ENCODE assay signal across 19 mouse cellular contexts in genomic region chr17:34838785-34839184, GRCm38 (mm10). TPM values are rescaled to one million over a fixed set of nuclear protein-coding genes. Genes with fewer than 3 reads are reported as not detected.
A peak's percentile ranks its signal among the peaks of the same experiment; 100 is the strongest.
DNase-seq lines count a peak whose midpoint lies in the region; ATAC-seq and TF ChIP-seq lines count a peak whose summit lies in the region.
"Had no signal": no experiment of that assay in that cellular context is flagged by ENCODE, and none has a peak within 500 bp of the region (broad histone marks: within the 10 kb centered on the region; RNA-seq: fewer than 3 reads in every experiment).

No protein-coding gene starts in this region.

- no peak overlapping the region for H3K27ac ChIP-seq in hindbrain, embryonic 10.5 days
- no peak overlapping the region for H3K27ac ChIP-seq in hindbrain, postnatal 0 days
- H3K27ac ChIP-seq in midbrain, embryonic 12.5 days (replicated peaks): no peak overlapping the region
- H3K27ac ChIP-seq in midbrain, postnatal 0 days (ENCODE audit: low read depth, low read length): no peak overlapping the region
- H3K27ac ChIP-seq in neural tube, embryonic 15.5 days (replicated peaks): no peak overlapping the region
- H3K27ac ChIP-seq: macrophage had no signal

- 92% methylated on average over 7 of the region's 7 CpGs for WGBS in hindbrain, embryonic 10.5 days
- WGBS in hindbrain, postnatal 0 days: 85% methylated on average over 7 of the region's 7 CpGs
- 87% methylated on average over 7 of the region's 7 CpGs for WGBS in midbrain, embryonic 12.5 days
- 90% methylated on average over 7 of the region's 7 CpGs for WGBS in midbrain, postnatal 0 days
- 93% methylated on average over 7 of the region's 7 CpGs for WGBS in neural tube, embryonic 15.5 days

- H3K4me2 ChIP-seq in hindbrain, postnatal 0 days (ENCODE audit: low read depth, low read length): no peak overlapping the region
- peak overlapping the region; percentile 98; the same call in 1 of the 2 replicates for H3K4me2 ChIP-seq in midbrain, embryonic 12.5 days (replicated peaks)
- H3K4me2 ChIP-seq in midbrain, postnatal 0 days (ENCODE audit: low read depth, low read length, poor library complexity, severe bottlenecking): no peak overlapping the region
- H3K4me2 ChIP-seq in neural tube, embryonic 15.5 days: peak overlapping the region; percentile 17; the same call in 1 of the 2 replicates

- no peaks in the 10 kb centered on the region for H3K9me3 ChIP-seq in erythroblast, embryonic 14.5 days (ENCODE audit: control insufficient read depth, low read length)
- no peaks in the 10 kb centered on the region for H3K9me3 ChIP-seq in hindbrain, embryonic 10.5 days
- no peaks in the 10 kb centered on the region for H3K9me3 ChIP-seq in hindbrain, postnatal 0 days (ENCODE audit: low read length)
- H3K9me3 ChIP-seq in midbrain, embryonic 12.5 days: no peaks in the 10 kb centered on the region
- no peaks in the 10 kb centered on the region for H3K9me3 ChIP-seq in midbrain, postnatal 0 days (ENCODE audit: low read length)
- no peaks in the 10 kb centered on the region for H3K9me3 ChIP-seq in neural tube, embryonic 15.5 days (replicated peaks)

- TF ChIP-seq CTCF in hindbrain, postnatal 0 days (IDR thresholded peaks at IDR 0.05; ENCODE audit: low read depth): no peak
- TF ChIP-seq CTCF in midbrain, postnatal 0 days (IDR thresholded peaks at IDR 0.05): no peak

- H3K36me3 ChIP-seq in erythroblast, embryonic 14.5 days (ENCODE audit: control insufficient read depth): peaks cover 75% of the 10 kb centered on the region
- H3K36me3 ChIP-seq in hindbrain, embryonic 10.5 days: peaks cover 68% of the 10 kb centered on the region
- peaks cover 44% of the 10 kb centered on the region for H3K36me3 ChIP-seq in hindbrain, postnatal 0 days (ENCODE audit: insufficient read depth, low read length)
- H3K36me3 ChIP-seq in midbrain, embryonic 12.5 days: peaks cover 55% of the 10 kb centered on the region
- peaks cover 37% of the 10 kb centered on the region for H3K36me3 ChIP-seq in midbrain, postnatal 0 days (ENCODE audit: insufficient read depth, low read length)
- peaks cover 56% of the 10 kb centered on the region for H3K36me3 ChIP-seq in neural tube, embryonic 15.5 days

- no peak overlapping the region for H3K9ac ChIP-seq in hindbrain, postnatal 0 days (replicated peaks; ENCODE audit: low read length)
- no peak overlapping the region for H3K9ac ChIP-seq in midbrain, embryonic 12.5 days (replicated peaks)
- no peak overlapping the region for H3K9ac ChIP-seq in midbrain, postnatal 0 days (replicated peaks; ENCODE audit: low read length, poor library complexity, severe bottlenecking)
- no peak overlapping the region for H3K9ac ChIP-seq in neural tube, embryonic 15.5 days (replicated peaks)

- H3K27me3 ChIP-seq in erythroblast, embryonic 14.5 days (ENCODE audit: control insufficient read depth): no peaks in the 10 kb centered on the region
- H3K27me3 ChIP-seq in hindbrain, embryonic 10.5 days (ENCODE audit: insufficient read depth, poor library complexity, severe bottlenecking): no peaks in the 10 kb centered on the region
- H3K27me3 ChIP-seq in hindbrain, postnatal 0 days (ENCODE audit: insufficient read depth, low read length): no peaks in the 10 kb centered on the region
- no peaks in the 10 kb centered on the region for H3K27me3 ChIP-seq in midbrain, embryonic 12.5 days
- H3K27me3 ChIP-seq in midbrain, postnatal 0 days (ENCODE audit: insufficient read depth, low read length): no peaks in the 10 kb centered on the region
- no peaks in the 10 kb centered on the region for H3K27me3 ChIP-seq in neural tube, embryonic 15.5 days (replicated peaks)

- H3K4me3 ChIP-seq in erythroblast, embryonic 14.5 days (replicated peaks): peak overlapping the region; percentile 39
- H3K4me3 ChIP-seq in hindbrain, embryonic 10.5 days: peak overlapping the region; percentile 86
- no peak overlapping the region for H3K4me3 ChIP-seq in hindbrain, postnatal 0 days (ENCODE audit: low read length)
- H3K4me3 ChIP-seq in midbrain, embryonic 12.5 days: no peak overlapping the region
- no peak overlapping the region for H3K4me3 ChIP-seq in midbrain, postnatal 0 days (ENCODE audit: low read depth, low read length)
- H3K4me3 ChIP-seq in neural tube, embryonic 15.5 days (replicated peaks): no peak overlapping the region

- no peak for DNase-seq in hindbrain, embryonic 10.5 days (ENCODE audit: low spot score)
- DNase-seq in hindbrain, postnatal 0 days (ENCODE audit: low spot score): no peak
- DNase-seq in midbrain, postnatal 0 days (ENCODE audit: low spot score): no peak
- no peak for DNase-seq in spleen, adult 18-20 months
- DNase-seq: adrenal gland, postnatal 25 days; cerebellum, postnatal 10 days; embryo, embryonic 11 days; heart, postnatal 36 days; kidney, postnatal 10 days; layer of hippocampus, adult 9-11 months; lung, adult 18-20 months; retina, postnatal 1 day; thymus, postnatal 14 days had no signal

- no peak for ATAC-seq in erythroblast, adult 5-6 weeks (replicated peaks; ENCODE audit: low FRiP score, poor library complexity, severe bottlenecking)
- no peak for ATAC-seq in hindbrain, postnatal 0 days
- no peak for ATAC-seq in midbrain, embryonic 12.5 days (ENCODE audit: low FRiP score, low read depth)
- ATAC-seq in midbrain, postnatal 0 days (ENCODE audit: low FRiP score): no peak
- no peak for ATAC-seq in neural tube, embryonic 15.5 days (ENCODE audit: low FRiP score)
- ATAC-seq: intestine, postnatal 0 days had no signal

- peaks cover 61% of the 10 kb centered on the region for H3K4me1 ChIP-seq in erythroblast, embryonic 14.5 days (ENCODE audit: control insufficient read depth)
- peaks cover 32% of the 10 kb centered on the region for H3K4me1 ChIP-seq in hindbrain, embryonic 10.5 days (replicated peaks)
- H3K4me1 ChIP-seq in hindbrain, postnatal 0 days (ENCODE audit: insufficient read depth, low read length): peaks cover 13% of the 10 kb centered on the region; the same call in 1 of the 2 replicates
- peaks cover 26% of the 10 kb centered on the region for H3K4me1 ChIP-seq in midbrain, embryonic 12.5 days
- peaks cover 5% of the 10 kb centered on the region; the same call in 1 of the 2 replicates for H3K4me1 ChIP-seq in midbrain, postnatal 0 days (ENCODE audit: insufficient read depth, low read length)
- H3K4me1 ChIP-seq in neural tube, embryonic 15.5 days: peaks cover 35% of the 10 kb centered on the region

RNA-seq across cellular contexts. Expression of gene Dxo, which starts 2.0 kb away (rescaled TPM):
- 15.3 and 22.0 TPM in 2 replicates for polyA plus RNA-seq in erythroblast, embryonic 14.5 days (2012)
- 6.5 and 6.9 TPM in 2 replicates for total RNA-seq in erythroblast, adult 5-6 weeks (2015; ENCODE audit: low replicate concordance)
- 3.5 and 19.9 TPM in 2 replicates for total RNA-seq in erythroblast, adult 5-6 weeks (2017; ENCODE audit: low replicate concordance)
- polyA plus RNA-seq in hindbrain, embryonic 10.5 days (2016; fragmentation: Nextera tagmentation; extraction: Ambion mirVana): 83.2 and 83.7 TPM in 2 replicates
- 36.4 and 48.9 TPM in 2 replicates for total RNA-seq in hindbrain, postnatal 0 days (2014; rRNA removed)
- 47.6 and 53.8 TPM in 2 replicates for polyA plus RNA-seq in hindbrain, postnatal 0 days (2015; fragmentation: Nextera tagmentation; extraction: Ambion mirVana)
- 72.7 and 73.4 TPM in 2 replicates for polyA plus RNA-seq in midbrain, embryonic 12.5 days (2016; fragmentation: Nextera tagmentation; extraction: Ambion mirVana)
- total RNA-seq in midbrain, postnatal 0 days (2014; rRNA removed): 34.5 and 40.7 TPM in 2 replicates
- 56.4 and 59.1 TPM in 2 replicates for polyA plus RNA-seq in midbrain, postnatal 0 days (2015; fragmentation: Nextera tagmentation; extraction: Ambion mirVana)
- 58.9 and 64.8 TPM in 2 replicates for polyA plus RNA-seq in neural tube, embryonic 15.5 days (2015; fragmentation: Nextera tagmentation; extraction: Ambion mirVana)

RNA-seq across cellular contexts. Expression of gene Stk19, which starts 2.0 kb away (rescaled TPM):
- polyA plus RNA-seq in erythroblast, embryonic 14.5 days (2012): 6.3 and 6.7 TPM in 2 replicates
- total RNA-seq in erythroblast, adult 5-6 weeks (2015; ENCODE audit: low replicate concordance): 8.3 and 8.6 TPM in 2 replicates
- total RNA-seq in erythroblast, adult 5-6 weeks (2017; ENCODE audit: low replicate concordance): 5.9 TPM in 2 replicates
- polyA plus RNA-seq in hindbrain, embryonic 10.5 days (2016; fragmentation: Nextera tagmentation; extraction: Ambion mirVana): 29.0 and 34.4 TPM in 2 replicates
- 17.5 and 29.6 TPM in 2 replicates for total RNA-seq in hindbrain, postnatal 0 days (2014; rRNA removed)
- 45.5 and 46.5 TPM in 2 replicates for polyA plus RNA-seq in hindbrain, postnatal 0 days (2015; fragmentation: Nextera tagmentation; extraction: Ambion mirVana)
- 26.1 and 30.8 TPM in 2 replicates for polyA plus RNA-seq in midbrain, embryonic 12.5 days (2016; fragmentation: Nextera tagmentation; extraction: Ambion mirVana)
- total RNA-seq in midbrain, postnatal 0 days (2014; rRNA removed): 25.8 and 30.4 TPM in 2 replicates
- 48.6 and 50.3 TPM in 2 replicates for polyA plus RNA-seq in midbrain, postnatal 0 days (2015; fragmentation: Nextera tagmentation; extraction: Ambion mirVana)
- polyA plus RNA-seq in neural tube, embryonic 15.5 days (2015; fragmentation: Nextera tagmentation; extraction: Ambion mirVana): 40.0 and 41.6 TPM in 2 replicates

RNA-seq across cellular contexts. Expression of gene Skiv2l, which starts 11.2 kb away (rescaled TPM):
- 6.7 and 8.9 TPM in 2 replicates for polyA plus RNA-seq in erythroblast, embryonic 14.5 days (2012)
- 4.8 and 9.8 TPM in 2 replicates for total RNA-seq in erythroblast, adult 5-6 weeks (2015; ENCODE audit: low replicate concordance)
- total RNA-seq in erythroblast, adult 5-6 weeks (2017; ENCODE audit: low replicate concordance): 16.0 and 20.4 TPM in 2 replicates
- 58.2 and 65.1 TPM in 2 replicates for polyA plus RNA-seq in hindbrain, embryonic 10.5 days (2016; fragmentation: Nextera tagmentation; extraction: Ambion mirVana)
- 98.1 and 100 TPM in 2 replicates for total RNA-seq in hindbrain, postnatal 0 days (2014; rRNA removed)
- 43.8 and 44.5 TPM in 2 replicates for polyA plus RNA-seq in hindbrain, postnatal 0 days (2015; fragmentation: Nextera tagmentation; extraction: Ambion mirVana)
- 67.4 and 71.5 TPM in 2 replicates for polyA plus RNA-seq in midbrain, embryonic 12.5 days (2016; fragmentation: Nextera tagmentation; extraction: Ambion mirVana)
- total RNA-seq in midbrain, postnatal 0 days (2014; rRNA removed): 81.5 and 98.8 TPM in 2 replicates
- 45.1 and 50.2 TPM in 2 replicates for polyA plus RNA-seq in midbrain, postnatal 0 days (2015; fragmentation: Nextera tagmentation; extraction: Ambion mirVana)
- 56.6 and 57.4 TPM in 2 replicates for polyA plus RNA-seq in neural tube, embryonic 15.5 days (2015; fragmentation: Nextera tagmentation; extraction: Ambion mirVana)

RNA-seq across cellular contexts. Expression of gene Nelfe, which starts 11.4 kb away (rescaled TPM):
- polyA plus RNA-seq in erythroblast, embryonic 14.5 days (2012): 30.9 and 32.9 TPM in 2 replicates
- total RNA-seq in erythroblast, adult 5-6 weeks (2015; ENCODE audit: low replicate concordance): 23.0 and 30.0 TPM in 2 replicates
- 16.3 and 19.7 TPM in 2 replicates for total RNA-seq in erythroblast, adult 5-6 weeks (2017; ENCODE audit: low replicate concordance)
- 137 and 139 TPM in 2 replicates for polyA plus RNA-seq in hindbrain, embryonic 10.5 days (2016; fragmentation: Nextera tagmentation; extraction: Ambion mirVana)
- total RNA-seq in hindbrain, postnatal 0 days (2014; rRNA removed): 27.6 and 32.9 TPM in 2 replicates
- 63.5 and 71.9 TPM in 2 replicates for polyA plus RNA-seq in hindbrain, postnatal 0 days (2015; fragmentation: Nextera tagmentation; extraction: Ambion mirVana)
- 114 TPM in 2 replicates for polyA plus RNA-seq in midbrain, embryonic 12.5 days (2016; fragmentation: Nextera tagmentation; extraction: Ambion mirVana)
- 33.1 and 35.1 TPM in 2 replicates for total RNA-seq in midbrain, postnatal 0 days (2014; rRNA removed)
- 57.7 and 60.2 TPM in 2 replicates for polyA plus RNA-seq in midbrain, postnatal 0 days (2015; fragmentation: Nextera tagmentation; extraction: Ambion mirVana)
- polyA plus RNA-seq in neural tube, embryonic 15.5 days (2015; fragmentation: Nextera tagmentation; extraction: Ambion mirVana): 77.4 and 77.8 TPM in 2 replicates

RNA-seq across cellular contexts. Expression of gene Cfb, which starts 23.5 kb away (rescaled TPM):
- polyA plus RNA-seq in erythroblast, embryonic 14.5 days (2012): 0.11 TPM in 1 of 2 replicates, not detected in the other
- not detected in 2 replicates for total RNA-seq in erythroblast, adult 5-6 weeks (2015; ENCODE audit: low replicate concordance)
- 0.43 and 0.56 TPM in 2 replicates for total RNA-seq in erythroblast, adult 5-6 weeks (2017; ENCODE audit: low replicate concordance)
- 1.9 TPM in 2 replicates for polyA plus RNA-seq in hindbrain, embryonic 10.5 days (2016; fragmentation: Nextera tagmentation; extraction: Ambion mirVana)
- 0.07 and 0.26 TPM in 2 replicates for total RNA-seq in hindbrain, postnatal 0 days (2014; rRNA removed)
- polyA plus RNA-seq in hindbrain, postnatal 0 days (2015; fragmentation: Nextera tagmentation; extraction: Ambion mirVana): 1.0 and 1.3 TPM in 2 replicates
- polyA plus RNA-seq in midbrain, embryonic 12.5 days (2016; fragmentation: Nextera tagmentation; extraction: Ambion mirVana): 3.3 and 3.5 TPM in 2 replicates
- total RNA-seq in midbrain, postnatal 0 days (2014; rRNA removed): 0.09 TPM in 1 of 2 replicates, not detected in the other
- 1.0 and 1.9 TPM in 2 replicates for polyA plus RNA-seq in midbrain, postnatal 0 days (2015; fragmentation: Nextera tagmentation; extraction: Ambion mirVana)
- 2.4 and 5.9 TPM in 2 replicates for polyA plus RNA-seq in neural tube, embryonic 15.5 days (2015; fragmentation: Nextera tagmentation; extraction: Ambion mirVana)

Comparison
In these comparisons a context has a peak if more than half of its experiments do, and no peak if none do; other contexts are left out.
1. H3K4me3 ChIP-seq: peak in erythroblast, embryonic 14.5 days (single experiment) and hindbrain, embryonic 10.5 days (single experiment); none in hindbrain, postnatal 0 days (single experiment), midbrain, embryonic 12.5 days (single experiment), midbrain, postnatal 0 days (single experiment) and neural tube, embryonic 15.5 days (single experiment).
2. H3K4me2 ChIP-seq: peak in midbrain, embryonic 12.5 days (single experiment) and neural tube, embryonic 15.5 days (single experiment); none in hindbrain, postnatal 0 days (single experiment) and midbrain, postnatal 0 days (single experiment).